Mouse (Mus musculus): ENCODE measurements around the gene Cdk9. TPM values are rescaled to one million over a fixed set of nuclear protein-coding genes. Genes with fewer than 3 reads are reported as not detected.

Gene Cdk9
- polyA plus RNA-seq, 1 experiment from 2014 or later = 61.3 TPM

- WGBS = 96% methylated on average over 6 of the region's 6 CpGs
- Histone ChIP-seq H3K27me3 (ENCODE audit: control insufficient read depth, insufficient read depth, low read depth, low read length) (no peaks in the 10 kb centered on the region), H3K9me3 (replicated peaks; ENCODE audit: control insufficient read depth, low read length, poor library complexity, severe bottlenecking) (no peaks in the 10 kb centered on the region)
Observed at GRCm38 (mm10) chr2:32706971-32707370, 5.9 kb downstream of the Cdk9 start.

GRCm38 (mm10) chr2:32705018-32705417 lies 7.9 kb downstream of the Cdk9 start:
- no peaks in the 10 kb centered on the region for H3K4me1 ChIP-seq (ENCODE audit: control insufficient read depth, insufficient read depth, low read length)

More at GRCm38 (mm10) chr2:32706971-32707370, 5.9 kb downstream of the Cdk9 start:
- Histone ChIP-seq H3K9ac (ENCODE audit: low read depth, low read length) (no peak overlapping the region), H3K4me3 (ENCODE audit: low read depth, low read length) (no peak overlapping the region), H3K4me2 (ENCODE audit: low read length) (no peak overlapping the region), H3K27ac (ENCODE audit: low read length) (no peak overlapping the region), H3K36me3 (ENCODE audit: control insufficient read depth, insufficient read depth, low read length) (peaks cover 38% of the 10 kb centered on the region), H3K4me1 (ENCODE audit: control insufficient read depth, insufficient read depth, low read length) (peaks cover 9% of the 10 kb centered on the region)
- no peak for ATAC-seq

GRCm38 (mm10) chr2:32704021-32704421 lies 8.9 kb downstream of the Cdk9 start, which contains the start of gene Fpgs:
Fpgs (minus strand) TSS chr2:32704145.
- no peak within 1 kb of the TSS for H3K4me3 ChIP-seq (ENCODE audit: low read depth, low read length)
- no peaks in the 10 kb centered on the region for H3K9me3 ChIP-seq (replicated peaks; ENCODE audit: control insufficient read depth, low read length, poor library complexity, severe bottlenecking)
- ATAC-seq = no peak
- no peak within 1 kb of the TSS for H3K9ac ChIP-seq (ENCODE audit: low read depth, low read length)
- no peak within 1 kb of the TSS for H3K4me2 ChIP-seq (ENCODE audit: low read length)
- WGBS = 67% methylated on average over 2 of the region's 2 CpGs
- no peak within 1 kb of the TSS for H3K27ac ChIP-seq (ENCODE audit: low read length)
- no peaks in the 10 kb centered on the region for H3K27me3 ChIP-seq (ENCODE audit: control insufficient read depth, insufficient read depth, low read depth, low read length)
- H3K36me3 ChIP-seq (ENCODE audit: control insufficient read depth, insufficient read depth, low read length) = peaks cover 26% of the 10 kb centered on the region
- no peaks in the 10 kb centered on the region for H3K4me1 ChIP-seq (ENCODE audit: control insufficient read depth, insufficient read depth, low read length)

More at GRCm38 (mm10) chr2:32705018-32705417, 7.9 kb downstream of the Cdk9 start:
- Histone ChIP-seq H3K4me2 (ENCODE audit: low read length) (no peak overlapping the region), H3K9me3 (replicated peaks; ENCODE audit: control insufficient read depth, low read length, poor library complexity, severe bottlenecking) (no peaks in the 10 kb centered on the region), H3K27me3 (ENCODE audit: control insufficient read depth, insufficient read depth, low read depth, low read length) (no peaks in the 10 kb centered on the region), H3K9ac (ENCODE audit: low read depth, low read length) (no peak overlapping the region), H3K4me3 (ENCODE audit: low read depth, low read length) (no peak overlapping the region), H3K27ac (ENCODE audit: low read length) (no peak overlapping the region), H3K36me3 (ENCODE audit: control insufficient read depth, insufficient read depth, low read length) (peaks cover 34% of the 10 kb centered on the region)
- 93% methylated on average over 7 of the region's 7 CpGs for WGBS
- ATAC-seq = no peak

GRCm38 (mm10) chr2:32703046-32703445 lies 9.8 kb downstream of the Cdk9 start:
- ATAC-seq = no peak
- no peaks in the 10 kb centered on the region for H3K27me3 ChIP-seq (ENCODE audit: control insufficient read depth, insufficient read depth, low read depth, low read length)
- no peak overlapping the region for H3K27ac ChIP-seq (ENCODE audit: low read length)
- 96% methylated on average over 8 of the region's 8 CpGs for WGBS
- no peak overlapping the region for H3K4me2 ChIP-seq (ENCODE audit: low read length)
- H3K36me3 ChIP-seq (ENCODE audit: control insufficient read depth, insufficient read depth, low read length) = peaks cover 25% of the 10 kb centered on the region
- H3K9me3 ChIP-seq (replicated peaks; ENCODE audit: control insufficient read depth, low read length, poor library complexity, severe bottlenecking) = no peaks in the 10 kb centered on the region
- H3K9ac ChIP-seq (ENCODE audit: low read depth, low read length) = no peak overlapping the region
- no peak overlapping the region for H3K4me3 ChIP-seq (ENCODE audit: low read depth, low read length)
- H3K4me1 ChIP-seq (ENCODE audit: control insufficient read depth, insufficient read depth, low read length) = no peaks in the 10 kb centered on the region

GRCm38 (mm10) chr2:32700966-32701743 lies 11.7 kb downstream of the Cdk9 start:
- Histone ChIP-seq H3K4me3 (ENCODE audit: low read depth, low read length) (no peak overlapping the region), H3K4me1 (ENCODE audit: control insufficient read depth, insufficient read depth, low read length) (no peaks in the 10 kb centered on the region), H3K9me3 (replicated peaks; ENCODE audit: control insufficient read depth, low read length, poor library complexity, severe bottlenecking) (no peaks in the 10 kb centered on the region), H3K27me3 (ENCODE audit: control insufficient read depth, insufficient read depth, low read depth, low read length) (no peaks in the 10 kb centered on the region), H3K27ac (ENCODE audit: low read length) (no peak overlapping the region), H3K4me2 (ENCODE audit: low read length) (no peak overlapping the region), H3K9ac (ENCODE audit: low read depth, low read length) (no peak overlapping the region), H3K36me3 (ENCODE audit: control insufficient read depth, insufficient read depth, low read length) (peaks cover 12% of the 10 kb centered on the region)
- WGBS = 90% methylated on average over 14 of the region's 14 CpGs
- no peak for ATAC-seq

GRCm38 (mm10) chr2:32699680-32700079 lies 13.2 kb downstream of the Cdk9 start:
- Histone ChIP-seq H3K27me3 (ENCODE audit: control insufficient read depth, insufficient read depth, low read depth, low read length) (no peaks in the 10 kb centered on the region), H3K4me3 (ENCODE audit: low read depth, low read length) (no peak overlapping the region), H3K9ac (ENCODE audit: low read depth, low read length) (no peak overlapping the region), H3K4me2 (ENCODE audit: low read length) (no peak overlapping the region), H3K36me3 (ENCODE audit: control insufficient read depth, insufficient read depth, low read length) (peaks cover 7% of the 10 kb centered on the region), H3K9me3 (replicated peaks; ENCODE audit: control insufficient read depth, low read length, poor library complexity, severe bottlenecking) (no peaks in the 10 kb centered on the region), H3K4me1 (ENCODE audit: control insufficient read depth, insufficient read depth, low read length) (no peaks in the 10 kb centered on the region), H3K27ac (ENCODE audit: low read length) (no peak overlapping the region)
- ATAC-seq = no peak
- 82% methylated on average over 6 of the region's 6 CpGs for WGBS

- WGBS = 88% methylated on average over 12 of the region's 12 CpGs
Observed at GRCm38 (mm10) chr2:32694691-32695090, 18.2 kb downstream of the Cdk9 start.

GRCm38 (mm10) chr2:32693823-32694411 lies 19.0 kb downstream of the Cdk9 start:
- Histone ChIP-seq H3K9ac (ENCODE audit: low read depth, low read length) (peak overlapping the region; percentile 93), H3K9me3 (replicated peaks; ENCODE audit: control insufficient read depth, low read length, poor library complexity, severe bottlenecking) (no peaks in the 10 kb centered on the region), H3K36me3 (ENCODE audit: control insufficient read depth, insufficient read depth, low read length) (no peaks in the 10 kb centered on the region), H3K4me1 (ENCODE audit: control insufficient read depth, insufficient read depth, low read length) (peaks cover 7% of the 10 kb centered on the region), H3K4me3 (ENCODE audit: low read depth, low read length) (peak overlapping the region; percentile 81), H3K4me2 (ENCODE audit: low read length) (peak overlapping the region; percentile 82), H3K27me3 (ENCODE audit: control insufficient read depth, insufficient read depth, low read depth, low read length) (no peaks in the 10 kb centered on the region), H3K27ac (ENCODE audit: low read length) (peak overlapping the region; percentile 82)
- under 1% methylated on average over 51 of the region's 51 CpGs for WGBS
- peak; percentile 98 for ATAC-seq

More at GRCm38 (mm10) chr2:32694691-32695090, 18.2 kb downstream of the Cdk9 start:
- Histone ChIP-seq H3K4me2 (ENCODE audit: low read length) (peak overlapping the region; percentile 58), H3K9ac (ENCODE audit: low read depth, low read length) (peak overlapping the region; percentile 63), H3K4me1 (ENCODE audit: control insufficient read depth, insufficient read depth, low read length) (peaks cover 7% of the 10 kb centered on the region), H3K27me3 (ENCODE audit: control insufficient read depth, insufficient read depth, low read depth, low read length) (no peaks in the 10 kb centered on the region), H3K36me3 (ENCODE audit: control insufficient read depth, insufficient read depth, low read length) (no peaks in the 10 kb centered on the region), H3K27ac (ENCODE audit: low read length) (peak overlapping the region; percentile 56), H3K9me3 (replicated peaks; ENCODE audit: control insufficient read depth, low read length, poor library complexity, severe bottlenecking) (no peaks in the 10 kb centered on the region), H3K4me3 (ENCODE audit: low read depth, low read length) (peak overlapping the region; percentile 81)
- ATAC-seq = no peak

- ATAC-seq = no peak
- Histone ChIP-seq H3K4me3 (ENCODE audit: low read depth, low read length) (peak overlapping the region; percentile 81), H3K27me3 (ENCODE audit: control insufficient read depth, insufficient read depth, low read depth, low read length) (no peaks in the 10 kb centered on the region), H3K9ac (ENCODE audit: low read depth, low read length) (peak overlapping the region; percentile 93), H3K36me3 (ENCODE audit: control insufficient read depth, insufficient read depth, low read length) (no peaks in the 10 kb centered on the region), H3K4me2 (ENCODE audit: low read length) (peak overlapping the region; percentile 82), H3K9me3 (replicated peaks; ENCODE audit: control insufficient read depth, low read length, poor library complexity, severe bottlenecking) (no peaks in the 10 kb centered on the region), H3K27ac (ENCODE audit: low read length) (0 out of 2 replicates have a peak overlapping the region, but pooled peaks have one; percentile 82), H3K4me1 (ENCODE audit: control insufficient read depth, insufficient read depth, low read length) (peaks cover 7% of the 10 kb centered on the region)
- 18% methylated on average over 7 of the region's 7 CpGs for WGBS
Observed at GRCm38 (mm10) chr2:32693282-32693681, 19.6 kb downstream of the Cdk9 start.
